Mouse (Mus musculus) limb, embryonic 11.5 days (tissue): ENCODE measurements around the gene Mthfd1. TPM values are rescaled to one million over a fixed set of nuclear protein-coding genes. Genes with fewer than 3 reads are reported as not detected.

Experiments
- ATAC-seq: fragments of 200-750 bp; cut with Nextera tagmentation; 2 replicates; pipeline ENCODE4 v1.8.0; 2017; ENCODE audit warnings: low read depth; ENCODE audit not compliant: insufficient number of reproducible peaks, low FRiP score, low TSS enrichment
- DNase-seq: peaks from one replicate; pipeline ENCODE4 v3.0.0-alpha.2; 2015; ENCODE audit warnings: low spot score
- H3K27ac ChIP-seq: fragments of 300-500 bp; sonication (generic); replicated peaks from 2 replicates; pipeline ENCODE4 v1.5.1; 2014; ENCODE audit warnings: low read depth, mild to moderate bottlenecking, low read length
- H3K27me3 ChIP-seq: fragments of 300-500 bp; sonication (generic); 2 replicates; pipeline ENCODE4 v1.6.1; 2014; ENCODE audit warnings: mild to moderate bottlenecking, low read length, mixed read lengths; ENCODE audit not compliant: control insufficient read depth, insufficient read depth
- H3K36me3 ChIP-seq: fragments of 300-500 bp; sonication (generic); 2 replicates; pipeline ENCODE4 v1.6.1; 2014; ENCODE audit warnings: mild to moderate bottlenecking, low read length, moderate library complexity, mixed read lengths; ENCODE audit not compliant: control insufficient read depth, insufficient read depth
- H3K4me1 ChIP-seq: fragments of 300-500 bp; sonication (generic); 2 replicates; pipeline ENCODE4 v1.6.1; 2014; ENCODE audit warnings: low read length, mixed read lengths; ENCODE audit not compliant: control insufficient read depth, insufficient read depth
- H3K4me2 ChIP-seq: fragments of 300-500 bp; sonication (generic); 2 replicates; pipeline ENCODE4 v1.6.1; 2014; ENCODE audit warnings: low read depth, mild to moderate bottlenecking, moderate library complexity; ENCODE audit not compliant: severe bottlenecking
- H3K4me3 ChIP-seq: fragments of 300-500 bp; sonication (generic); 2 replicates; pipeline ENCODE4 v1.5.1; 2014; ENCODE audit warnings: low read depth, low read length
- H3K9ac ChIP-seq: fragments of 300-500 bp; sonication (generic); 2 replicates; pipeline ENCODE4 v1.6.1; 2014; ENCODE audit warnings: mild to moderate bottlenecking, low read length
- H3K9me3 ChIP-seq: fragments of 300-500 bp; sonication (generic); 2 replicates; pipeline ENCODE4 v1.6.1; 2016; ENCODE audit warnings: low read length; ENCODE audit not compliant: control insufficient read depth
- WGBS: fragments of 180-500 bp; shearing (Covaris S2); extraction: QIAGEN DNeasy Blood & Tissue Kit; methylation state at CpG from one replicate; pipeline ENCODE4 v1.1.7; 2014; 5-methylcytosine and 5-hydroxymethylcytosine counted together
- polyA plus RNA-seq: library from polyadenylated mRNA; unstranded; fragments of >200 nt; fragmentation: Nextera tagmentation; extraction: Ambion mirVana; gene quantifications from 2 replicates; pipeline ENCODE4 v1.2.1, GENCODE M21; 2014

Gene Mthfd1
- polyA plus RNA-seq, 1 experiment from 2014 or later, result 80.0 TPM

- Histone ChIP-seq H3K4me3 (no peak overlapping the region), H3K9me3 (no peaks in the 10 kb centered on the region), H3K27ac (no peak overlapping the region), H3K4me1 (no peaks in the 10 kb centered on the region), H3K36me3 (no peaks in the 10 kb centered on the region), H3K27me3 (no peaks in the 10 kb centered on the region), H3K9ac (no peak overlapping the region), H3K4me2 (no peak overlapping the region)
- 59% methylated on average over 7 of the region's 7 CpGs for WGBS
- ATAC-seq (no peak), DNase-seq (no peak)
These were observed 15.1 kb upstream of the Mthfd1 start for GRCm38 (mm10) chr12:76239839-76240571.

GRCm38 (mm10) chr12:76240670-76241069 is 14.4 kb upstream of the Mthfd1 start:
- no peak overlapping the region for H3K27ac ChIP-seq
- WGBS, result 90% methylated on average over 3 of the region's 3 CpGs
- H3K9me3 ChIP-seq, result no peaks in the 10 kb centered on the region
- no peak overlapping the region for H3K4me2 ChIP-seq
- H3K27me3 ChIP-seq, result no peaks in the 10 kb centered on the region
- DNase-seq, result no peak
- H3K9ac ChIP-seq, result no peak overlapping the region
- H3K4me3 ChIP-seq, result no peak overlapping the region
- no peak for ATAC-seq
- no peaks in the 10 kb centered on the region for H3K4me1 ChIP-seq
- no peaks in the 10 kb centered on the region for H3K36me3 ChIP-seq

- no peak for ATAC-seq
- no peaks in the 10 kb centered on the region for H3K9me3 ChIP-seq
- no peak overlapping the region for H3K4me3 ChIP-seq
- H3K4me2 ChIP-seq, result no peak overlapping the region
- no peaks in the 10 kb centered on the region for H3K36me3 ChIP-seq
- H3K9ac ChIP-seq, result no peak overlapping the region
- no peaks in the 10 kb centered on the region for H3K4me1 ChIP-seq
- no peak for DNase-seq
- no peaks in the 10 kb centered on the region for H3K27me3 ChIP-seq
- 91% methylated on average over 3 of the region's 3 CpGs for WGBS
- H3K27ac ChIP-seq, result no peak overlapping the region
These were observed 14.0 kb upstream of the Mthfd1 start for GRCm38 (mm10) chr12:76241084-76241483.

GRCm38 (mm10) chr12:76241833-76242232 is 13.3 kb upstream of the Mthfd1 start:
- Histone ChIP-seq H3K9me3 (no peaks in the 10 kb centered on the region), H3K4me1 (no peaks in the 10 kb centered on the region), H3K27ac (no peak overlapping the region), H3K9ac (no peak overlapping the region), H3K4me3 (no peak overlapping the region), H3K27me3 (no peaks in the 10 kb centered on the region), H3K4me2 (no peak overlapping the region), H3K36me3 (no peaks in the 10 kb centered on the region)
- DNase-seq (no peak), ATAC-seq (no peak)
- WGBS, result 62% methylated on average over 5 of the region's 5 CpGs

- Histone ChIP-seq H3K27ac (no peak overlapping the region), H3K4me3 (no peak overlapping the region), H3K9me3 (no peaks in the 10 kb centered on the region), H3K4me1 (no peaks in the 10 kb centered on the region), H3K9ac (no peak overlapping the region), H3K4me2 (no peak overlapping the region), H3K27me3 (no peaks in the 10 kb centered on the region), H3K36me3 (no peaks in the 10 kb centered on the region)
- DNase-seq (no peak), ATAC-seq (no peak)
- 89% methylated on average over 8 of the region's 8 CpGs for WGBS
These were observed 10.1 kb upstream of the Mthfd1 start for GRCm38 (mm10) chr12:76244981-76245380.

- H3K27me3 ChIP-seq, result no peaks in the 10 kb centered on the region
- ATAC-seq, result no peak
- H3K9ac ChIP-seq, result no peak within 1 kb of the TSS
- no peak within 1 kb of the TSS for H3K4me3 ChIP-seq
- H3K4me1 ChIP-seq, result no peaks in the 10 kb centered on the region
- WGBS, result 81% methylated on average over 6 of the region's 6 CpGs
- no peak within 1 kb of the TSS for H3K27ac ChIP-seq
- H3K36me3 ChIP-seq, result no peaks in the 10 kb centered on the region
- DNase-seq, result no peak
- H3K4me2 ChIP-seq, result no peak within 1 kb of the TSS
- no peaks in the 10 kb centered on the region for H3K9me3 ChIP-seq
These were observed 8.5 kb upstream of the Mthfd1 start, which contains the start of gene Tex21 for GRCm38 (mm10) chr12:76246646-76247045. Gene Tex21 (minus strand): TSS chr12:76246746.

- Histone ChIP-seq H3K36me3 (no peaks in the 10 kb centered on the region), H3K9ac (no peak overlapping the region), H3K4me2 (no peak overlapping the region), H3K9me3 (no peaks in the 10 kb centered on the region), H3K4me3 (no peak overlapping the region), H3K27me3 (no peaks in the 10 kb centered on the region), H3K27ac (no peak overlapping the region), H3K4me1 (no peaks in the 10 kb centered on the region)
- no peak for DNase-seq
- no peak for ATAC-seq
- WGBS, result 86% methylated on average over 1 of the region's 1 CpGs
These were observed 2.0 kb upstream of the Mthfd1 start for GRCm38 (mm10) chr12:76253090-76253489.

GRCm38 (mm10) chr12:76253591-76253990 is 1.5 kb upstream of the Mthfd1 start:
- H3K27ac ChIP-seq, result no peak overlapping the region

GRCm38 (mm10) chr12:76253991-76254390 is 1.1 kb upstream of the Mthfd1 start:
- Histone ChIP-seq H3K27ac (no peak overlapping the region), H3K4me1 (no peaks in the 10 kb centered on the region), H3K27me3 (no peaks in the 10 kb centered on the region), H3K9ac (no peak overlapping the region), H3K36me3 (no peaks in the 10 kb centered on the region), H3K9me3 (no peaks in the 10 kb centered on the region), H3K4me3 (no peak overlapping the region), H3K4me2 (no peak overlapping the region)
- 82% methylated on average over 8 of the region's 8 CpGs for WGBS
- ATAC-seq (no peak), DNase-seq (no peak)

More at GRCm38 (mm10) chr12:76253591-76253990, 1.5 kb upstream of the Mthfd1 start:
- 84% methylated on average over 2 of the region's 2 CpGs for WGBS
- Histone ChIP-seq H3K27me3 (no peaks in the 10 kb centered on the region), H3K36me3 (no peaks in the 10 kb centered on the region), H3K9me3 (no peaks in the 10 kb centered on the region), H3K4me1 (no peaks in the 10 kb centered on the region), H3K4me2 (no peak overlapping the region), H3K4me3 (no peak overlapping the region), H3K9ac (no peak overlapping the region)
- no peak for ATAC-seq
- DNase-seq, result no peak
